In genomic region chr14:103825934-103826333, GRCm38 (mm10) we compare ENCODE assay signal across 23 mouse cellular contexts. TPM values are rescaled to one million over a fixed set of nuclear protein-coding genes. Genes with fewer than 3 reads are reported as not detected.
DNase-seq lines count a peak whose midpoint lies in the region; ATAC-seq and TF ChIP-seq lines count a peak whose summit lies in the region.
"Had no signal": no experiment of that assay in that cellular context is flagged by ENCODE, and none has a peak within 500 bp of the region (broad histone marks: within the 10 kb centered on the region; RNA-seq: fewer than 3 reads in every experiment).

No protein-coding gene starts in this region.

- TF ChIP-seq POLR2A in CH12.LX (IDR thresholded peaks at IDR 0.05; ENCODE audit: low read depth, low read length) = no peak
- TF ChIP-seq POLR2A in heart, adult 2 months (IDR thresholded peaks at IDR 0.05; ENCODE audit: insufficient read depth, low read depth, low read length) = no peak

- H3K27me3 ChIP-seq in CH12.LX (replicated peaks) = no peaks in the 10 kb centered on the region
- H3K27me3 ChIP-seq in heart, adult 2 months (ENCODE audit: control insufficient read depth, insufficient read depth, low read length) = no peaks in the 10 kb centered on the region
- no peaks in the 10 kb centered on the region for H3K27me3 ChIP-seq in liver, embryonic 12.5 days (replicated peaks)
- H3K27me3 ChIP-seq: embryonic facial prominence, embryonic 12.5 days; forebrain, embryonic 13.5 days; forebrain, embryonic 15.5 days had no signal

- no peaks in the 10 kb centered on the region; a peak in 1 of 4 replicates for H3K4me1 ChIP-seq in CH12.LX (ENCODE audit: control insufficient read depth in 1 of 2, insufficient read depth in 2 of 2)
- H3K4me1 ChIP-seq in heart, adult 2 months (ENCODE audit: control insufficient read depth, insufficient read depth, low read length) = no peaks in the 10 kb centered on the region; the same call in 1 of the 2 replicates
- H3K4me1 ChIP-seq in liver, embryonic 12.5 days = no peaks in the 10 kb centered on the region
- H3K4me1 ChIP-seq: embryonic facial prominence, embryonic 12.5 days; forebrain, embryonic 13.5 days; forebrain, embryonic 15.5 days had no signal

- no peaks in the 10 kb centered on the region for H3K9me3 ChIP-seq in CH12.LX (replicated peaks; ENCODE audit: low read length)
- H3K9me3 ChIP-seq in liver, embryonic 12.5 days (replicated peaks) = no peaks in the 10 kb centered on the region
- H3K9me3 ChIP-seq: embryonic facial prominence, embryonic 10.5 days; embryonic facial prominence, embryonic 12.5 days; forebrain, embryonic 13.5 days; forebrain, embryonic 15.5 days had no signal

- H3K4me2 ChIP-seq in CH12.LX (ENCODE audit: insufficient read depth, low read depth, poor library complexity, severe bottlenecking) = 0 out of 2 replicates have a peak overlapping the region, but pooled peaks have one; percentile 1
- H3K4me2 ChIP-seq in liver, embryonic 12.5 days = no peak overlapping the region
- H3K4me2 ChIP-seq: embryonic facial prominence, embryonic 12.5 days; forebrain, embryonic 13.5 days; forebrain, embryonic 15.5 days had no signal

- H3K9ac ChIP-seq in CH12.LX (ENCODE audit: insufficient read depth, low read depth) = no peak overlapping the region
- no peak overlapping the region for H3K9ac ChIP-seq in heart, adult 2 months (ENCODE audit: low read depth, low read length)
- no peak overlapping the region for H3K9ac ChIP-seq in liver, embryonic 12.5 days
- H3K9ac ChIP-seq: embryonic facial prominence, embryonic 12.5 days; forebrain, embryonic 13.5 days; forebrain, embryonic 15.5 days; forebrain, postnatal 0 days had no signal

- DNase-seq in CH12.LX (ENCODE audit: extremely low read depth) = no peak
- no peak for DNase-seq in heart, adult 2 months
- DNase-seq in cerebellum, adult 11 months = no peak
- DNase-seq: adrenal gland, adult 8-10 months; adrenal gland, postnatal 25 days; B cell, adult 2 months; cerebellum, adult 18-20 months; cerebellum, adult 8-10 months; cerebellum, adult 9-11 months; cerebellum, postnatal 14 days; cerebellum, postnatal 36 days; forebrain, postnatal 0 days had no signal

- no peaks in the 10 kb centered on the region for H3K36me3 ChIP-seq in CH12.LX (replicated peaks in 1 of 2; ENCODE audit: control insufficient read depth in 1 of 2, insufficient read depth in 1 of 2, low read length in 1 of 2)
- no peaks in the 10 kb centered on the region for H3K36me3 ChIP-seq in heart, adult 2 months (ENCODE audit: control insufficient read depth, insufficient read depth, low read length)
- H3K36me3 ChIP-seq in liver, embryonic 12.5 days = no peaks in the 10 kb centered on the region
- H3K36me3 ChIP-seq: embryonic facial prominence, embryonic 10.5 days; embryonic facial prominence, embryonic 12.5 days; forebrain, embryonic 15.5 days had no signal

- 89% methylated on average over 5 of the region's 5 CpGs for WGBS in heart, adult 2 months
- WGBS in liver, embryonic 12.5 days (ENCODE audit: insufficient replicate concordance) = 71% methylated on average over 5 of the region's 5 CpGs

- ATAC-seq in common myeloid progenitor, adult 5-6 weeks (replicated peaks; ENCODE audit: low read depth, poor library complexity, severe bottlenecking) = peak; percentile 36; the same call in 1 of the 2 replicates
- ATAC-seq in hematopoietic stem cell, adult 5-6 weeks (replicated peaks in 1 of 2; ENCODE audit: insufficient read depth in 1 of 2, low FRiP score in 2 of 2, low TSS enrichment in 1 of 2, low read depth in 1 of 2, poor library complexity in 2 of 2, severe bottlenecking in 2 of 2) = peak; percentile 29 to 54; a peak in 1 of 4 replicates
- peak; percentile 49 for ATAC-seq in megakaryocyte, adult 5-6 weeks (ENCODE audit: poor library complexity, severe bottlenecking)
- ATAC-seq in activated CD4-positive, CD25-positive, alpha-beta regulatory T cell, adult 4 months = no peak
- ATAC-seq in liver, embryonic 12.5 days = no peak
- ATAC-seq: CD4-positive, CD25-positive, alpha-beta regulatory T cell, adult 4 months; forebrain, embryonic 13.5 days; forebrain, embryonic 15.5 days; forebrain, postnatal 0 days had no signal

- no peaks in the 10 kb centered on the region for H3K79me2 ChIP-seq in CH12.LX (replicated peaks; ENCODE audit: control insufficient read depth, extremely low read depth, insufficient read depth, poor library complexity, severe bottlenecking)
- no peaks in the 10 kb centered on the region for H3K79me2 ChIP-seq in heart, adult 2 months (replicated peaks; ENCODE audit: control insufficient read depth, insufficient read depth, low read length)

- TF ChIP-seq CTCF in CH12.LX (conservative IDR thresholded peaks at IDR 0.05 in 1 of 2, IDR thresholded peaks at IDR 0.05 in 1 of 2; ENCODE audit: low read depth in 2 of 2, low read length in 2 of 2) = no peak
- no peak for TF ChIP-seq CTCF in heart, adult 2 months (IDR thresholded peaks at IDR 0.05)

- in situ Hi-C loops in CH12.LX (cut with MboI; ENCODE audit: low pct_ligation_motif_present, low pct_unique_long_range_greater_than_20kb, low sequenced_read_pairs) = no loop called here

- TF ChIP-seq RAD21 in CH12.LX (IDR thresholded peaks at IDR 0.05; ENCODE audit: low read depth, low read length) = no peak

- H3K4me3 ChIP-seq in CH12.LX (replicated peaks in 1 of 3; ENCODE audit: low read depth in 2 of 3, low read length in 2 of 3, poor library complexity in 1 of 3) = no peak overlapping the region
- no peak overlapping the region for H3K4me3 ChIP-seq in heart, adult 2 months
- no peak overlapping the region for H3K4me3 ChIP-seq in liver, embryonic 12.5 days
- H3K4me3 ChIP-seq: embryonic facial prominence, embryonic 10.5 days; embryonic facial prominence, embryonic 12.5 days; forebrain, embryonic 13.5 days; forebrain, embryonic 15.5 days had no signal

- TF ChIP-seq EP300 in CH12.LX (IDR thresholded peaks at IDR 0.05; ENCODE audit: low read length) = no peak
- no peak for TF ChIP-seq EP300 in heart, adult 2 months (IDR thresholded peaks at IDR 0.05; ENCODE audit: insufficient read depth, low read depth, low read length)

- intact Hi-C loops in heart, adult 2 months (cut with DNase I) = no loop called here

- H3K27ac ChIP-seq in CH12.LX (ENCODE audit: insufficient read depth, low read depth) = no peak overlapping the region
- no peak overlapping the region for H3K27ac ChIP-seq in heart, adult 2 months
- H3K27ac ChIP-seq in liver, embryonic 12.5 days = no peak overlapping the region
- H3K27ac ChIP-seq: embryonic facial prominence, embryonic 10.5 days; embryonic facial prominence, embryonic 12.5 days; forebrain, embryonic 13.5 days; forebrain, embryonic 15.5 days had no signal

- dilution Hi-C loops in CH12.LX (cut with MboI; ENCODE audit: extremely low pct_ligation_motif_present, extremely low pct_unique_long_range_greater_than_20kb, low sequenced_read_pairs) = no loop called here

TF ChIP-seq in CH12.LX, 34 proteins besides CTCF, POLR2A, EP300 and RAD21:
- TF ChIP-seq MAZ (IDR thresholded peaks at IDR 0.05; ENCODE audit: low read depth, low read length) = no peak

RNA-seq across cellular contexts. Expression of gene Ednrb, which starts 18.3 kb away (rescaled TPM):
- total RNA-seq in CH12.LX (2012; rRNA removed) (not detected in 2 replicates), CH12.LX (2014; rRNA removed) (not detected in 2 replicates)
- not detected in 2 replicates for polyA plus RNA-seq in CH12.LX (2012; ENCODE audit: insufficient read length, low read depth)
- 0.23 TPM in 1 of 2 replicates, not detected in the other for total RNA-seq in common myeloid progenitor, adult 5-6 weeks (2017)
- 0.38 and 0.89 TPM in 2 replicates for total RNA-seq in hematopoietic stem cell, adult 5-6 weeks (2017)
- total RNA-seq in megakaryocyte, adult 5-6 weeks (2015) = 3.1 and 4.8 TPM in 2 replicates
- total RNA-seq in megakaryocyte, adult 5-6 weeks (2017) = 2.8 and 4.1 TPM in 2 replicates
- total RNA-seq in heart, adult 2 months (2021) = 10 to 100 TPM; 16.3 to 18.6 TPM
- polyA plus RNA-seq in heart, adult 2 months (2012; rRNA removed) = 8.0 and 9.2 TPM in 2 replicates
- polyA plus RNA-seq in activated CD4-positive, CD25-positive, alpha-beta regulatory T cell, adult 4 months (2017; shearing (Covaris generic)) = not detected
- 14.4 and 15.3 TPM in 2 replicates for polyA plus RNA-seq in liver, embryonic 12.5 days (2016; fragmentation: Nextera tagmentation; extraction: Ambion mirVana)
- total RNA-seq: MEL had no signal

Comparison
In these comparisons a context has a peak if more than half of its experiments do, and no peak if none do; other contexts are left out.
1. ATAC-seq: peak in common myeloid progenitor, adult 5-6 weeks (single experiment), hematopoietic stem cell, adult 5-6 weeks (2 of 2) and megakaryocyte, adult 5-6 weeks (single experiment); none in activated CD4-positive, CD25-positive, alpha-beta regulatory T cell, adult 4 months (single experiment) and liver, embryonic 12.5 days (single experiment).